In genomic region chr6:83356569-83357138, GRCm38 (mm10) we compare ENCODE assay signal across 8 mouse cellular contexts. TPM values are rescaled to one million over a fixed set of nuclear protein-coding genes. Genes with fewer than 3 reads are reported as not detected.
A peak's percentile ranks its signal among the peaks of the same experiment; 100 is the strongest.
DNase-seq lines count a peak whose midpoint lies in the region; ATAC-seq and TF ChIP-seq lines count a peak whose summit lies in the region.

No protein-coding gene starts in this region.

- peaks cover 6% of the 10 kb centered on the region for H3K36me3 ChIP-seq in forebrain, embryonic 16.5 days (ENCODE audit: control insufficient read depth, insufficient read depth)
- H3K36me3 ChIP-seq in lung, embryonic 16.5 days (ENCODE audit: control insufficient read depth, insufficient read depth, low read length): peaks cover 21% of the 10 kb centered on the region
- H3K36me3 ChIP-seq in thymus, adult 2 months (ENCODE audit: control insufficient read depth, insufficient read depth, low read length): no peaks in the 10 kb centered on the region

- TF ChIP-seq POLR2A in thymus, adult 2 months (IDR thresholded peaks at IDR 0.05; ENCODE audit: control insufficient read depth, extremely low read depth, insufficient read depth, low read length, poor library complexity): no peak

- H3K9ac ChIP-seq in forebrain, embryonic 16.5 days (replicated peaks; ENCODE audit: low read depth, low read length): no peak overlapping the region
- H3K9ac ChIP-seq in lung, embryonic 16.5 days (ENCODE audit: low read length): no peak overlapping the region

- no peaks in the 10 kb centered on the region for H3K9me3 ChIP-seq in forebrain, embryonic 16.5 days (ENCODE audit: control insufficient read depth, low read length)
- H3K9me3 ChIP-seq in lung, embryonic 16.5 days (ENCODE audit: control insufficient read depth, low read length): no peaks in the 10 kb centered on the region

- intact Hi-C loops in heart, postnatal 36 days (cut with DNase I): loop anchor here (1.0 to 5.0 kb wide), 4 partner anchors 102 to 316 kb away; partner anchors contain the start of gene Tet3

- no peak overlapping the region for H3K4me3 ChIP-seq in forebrain, embryonic 16.5 days (replicated peaks; ENCODE audit: low read length)
- H3K4me3 ChIP-seq in lung, embryonic 16.5 days (ENCODE audit: low read length): no peak overlapping the region
- no peak overlapping the region for H3K4me3 ChIP-seq in thymus, adult 2 months (ENCODE audit: control insufficient read depth, insufficient read depth, low read length)

- H3K27me3 ChIP-seq in forebrain, embryonic 16.5 days (replicated peaks; ENCODE audit: control insufficient read depth, insufficient read depth, low read length): no peaks in the 10 kb centered on the region
- H3K27me3 ChIP-seq in lung, embryonic 16.5 days (ENCODE audit: control insufficient read depth, insufficient read depth, low read depth, low read length): no peaks in the 10 kb centered on the region
- no peaks in the 10 kb centered on the region for H3K27me3 ChIP-seq in thymus, adult 2 months (ENCODE audit: control insufficient read depth, insufficient read depth, low read length)

- H3K4me2 ChIP-seq in forebrain, embryonic 16.5 days (ENCODE audit: low read length): no peak overlapping the region
- no peak overlapping the region for H3K4me2 ChIP-seq in lung, embryonic 16.5 days (ENCODE audit: low read depth, low read length)

- no peak overlapping the region for H3K27ac ChIP-seq in forebrain, embryonic 16.5 days (ENCODE audit: low read length)
- no peak overlapping the region for H3K27ac ChIP-seq in lung, embryonic 16.5 days (ENCODE audit: low read length)
- no peak overlapping the region for H3K27ac ChIP-seq in thymus, adult 2 months (ENCODE audit: control insufficient read depth, insufficient read depth, low read length)

- peak; percentile 72 for DNase-seq in ES-CJ7 (ENCODE audit: low read depth, low spot score)
- DNase-seq in c-Kit-positive CD71-positive TER-119-positive erythroid progenitor cells, embryonic 14.5 days (ENCODE audit: low spot score): peak; percentile 79
- peak; percentile 87 to 91 for DNase-seq in heart, postnatal 36 days
- DNase-seq in layer of hippocampus, adult 18-20 months (ENCODE audit: low spot score in 2 of 2): peak; percentile 78 to 89
- DNase-seq in ovary, adult 18-20 months (ENCODE audit: low spot score): peak; percentile 45
- DNase-seq in thymus, adult 2 months: peak; percentile 86

- peak; percentile 89 for TF ChIP-seq CTCF in thymus, adult 2 months (IDR thresholded peaks at IDR 0.05; ENCODE audit: borderline replicate concordance, control insufficient read depth, extremely low read depth, insufficient read depth, low read length, poor library complexity)

- H3K4me1 ChIP-seq in forebrain, embryonic 16.5 days (replicated peaks; ENCODE audit: control insufficient read depth, insufficient read depth, low read length): no peaks in the 10 kb centered on the region; the same call in 1 of the 2 replicates
- no peaks in the 10 kb centered on the region for H3K4me1 ChIP-seq in lung, embryonic 16.5 days (replicated peaks; ENCODE audit: control insufficient read depth, insufficient read depth, low read length)
- H3K4me1 ChIP-seq in thymus, adult 2 months (replicated peaks; ENCODE audit: control insufficient read depth, insufficient read depth, low read length): no peaks in the 10 kb centered on the region

- ATAC-seq in forebrain, embryonic 16.5 days: peak; percentile 69
- peak; percentile 74; the same call in 1 of the 2 replicates for ATAC-seq in lung, embryonic 16.5 days (ENCODE audit: low read depth)

- WGBS in forebrain, embryonic 16.5 days: 21% methylated on average over 7 of the region's 7 CpGs
- 23% methylated on average over 7 of the region's 7 CpGs for WGBS in lung, embryonic 16.5 days
- 37% methylated on average over 7 of the region's 7 CpGs for WGBS in thymus, adult 2 months

RNA-seq across cellular contexts. Expression of gene Bola3, which starts 7.7 kb away (rescaled TPM):
- polyA plus RNA-seq in forebrain, embryonic 16.5 days (2015; fragmentation: Nextera tagmentation; extraction: Ambion mirVana): 48.2 and 49.3 TPM in 2 replicates
- total RNA-seq in heart, postnatal 36 days (2021): 100 to 1,000 TPM; 329 to 387 TPM
- total RNA-seq in layer of hippocampus, adult 18-20 months (2021): 10 to 100 TPM; 47.1 to 58.9 TPM
- polyA plus RNA-seq in lung, embryonic 16.5 days (2015; fragmentation: Nextera tagmentation; extraction: Ambion mirVana): 132 and 133 TPM in 2 replicates
- polyA plus RNA-seq in thymus, adult 2 months (2012; rRNA removed): 10.6 and 13.6 TPM in 2 replicates

RNA-seq across cellular contexts. Expression of gene Mob1a, which starts 30.8 kb away (rescaled TPM):
- polyA plus RNA-seq in forebrain, embryonic 16.5 days (2015; fragmentation: Nextera tagmentation; extraction: Ambion mirVana): 30.2 and 36.6 TPM in 2 replicates
- total RNA-seq in heart, postnatal 36 days (2021): 10 to 100 TPM; 22.9 to 24.9 TPM
- total RNA-seq in layer of hippocampus, adult 18-20 months (2021): 10 to 100 TPM; 19.2 to 20.5 TPM
- 72.6 and 72.7 TPM in 2 replicates for polyA plus RNA-seq in lung, embryonic 16.5 days (2015; fragmentation: Nextera tagmentation; extraction: Ambion mirVana)
- 45.5 and 49.1 TPM in 2 replicates for polyA plus RNA-seq in thymus, adult 2 months (2012; rRNA removed)

RNA-seq across cellular contexts. Expression of gene Mthfd2, which starts 30.9 kb away (rescaled TPM):
- polyA plus RNA-seq in forebrain, embryonic 16.5 days (2015; fragmentation: Nextera tagmentation; extraction: Ambion mirVana): 22.3 and 28.6 TPM in 2 replicates
- total RNA-seq in heart, postnatal 36 days (2021): 1 to 10 TPM; 2.2 to 3.0 TPM
- total RNA-seq in layer of hippocampus, adult 18-20 months (2021): 1 to 10 TPM; 6.6 to 7.1 TPM
- polyA plus RNA-seq in lung, embryonic 16.5 days (2015; fragmentation: Nextera tagmentation; extraction: Ambion mirVana): 26.0 and 27.4 TPM in 2 replicates
- 15.9 and 16.3 TPM in 2 replicates for polyA plus RNA-seq in thymus, adult 2 months (2012; rRNA removed)
